Mouse (Mus musculus): ENCODE results near the gene 6430548M08Rik. TPM values are rescaled to one million over a fixed set of nuclear protein-coding genes. Genes with fewer than 3 reads are reported as not detected.

Gene 6430548M08Rik
- polyA plus RNA-seq, 1 experiment from 2014 or later, result 13.2 TPM

GRCm38 (mm10) chr8:120163376-120163775, 49.4 kb downstream of the 6430548M08Rik start:
- H3K9ac ChIP-seq (ENCODE audit: low read length), result no peak overlapping the region
- H3K27ac ChIP-seq (replicated peaks), result no peak overlapping the region
- no peak for TF ChIP-seq CTCF (IDR thresholded peaks at IDR 0.05; ENCODE audit: low read depth)
- TF ChIP-seq EP300 (optimal IDR thresholded peaks at IDR 0.05), result no peak
- 62% methylated on average over 8 of the region's 8 CpGs for WGBS
- no peaks in the 10 kb centered on the region; the same call in 1 of the 2 replicates for H3K36me3 ChIP-seq (ENCODE audit: control insufficient read depth, insufficient read depth, low read length)
- no peaks in the 10 kb centered on the region for H3K27me3 ChIP-seq (ENCODE audit: control insufficient read depth, insufficient read depth, low read length)
- no peaks in the 10 kb centered on the region for H3K9me3 ChIP-seq (ENCODE audit: control insufficient read depth, low read length)
- DNase-seq (ENCODE audit: low spot score) (no peak), ATAC-seq (ENCODE audit: low FRiP score, low TSS enrichment) (no peak)
- H3K4me1 ChIP-seq (replicated peaks; ENCODE audit: control insufficient read depth, insufficient read depth), result no peaks in the 10 kb centered on the region
- H3K4me3 ChIP-seq (ENCODE audit: low read depth, low read length), result no peak overlapping the region
- no peak overlapping the region for H3K4me2 ChIP-seq (replicated peaks; ENCODE audit: low read depth)

GRCm38 (mm10) chr8:120164026-120164425, 50.1 kb downstream of the 6430548M08Rik start:
- 0 out of 2 replicates have a peak, but pooled peaks have one; percentile 17 for ATAC-seq (ENCODE audit: low FRiP score, low TSS enrichment)
- no peak overlapping the region for H3K9ac ChIP-seq (ENCODE audit: low read length)
- DNase-seq (ENCODE audit: low spot score), result no peak
- H3K9me3 ChIP-seq (ENCODE audit: control insufficient read depth, low read length), result no peaks in the 10 kb centered on the region
- no peaks in the 10 kb centered on the region for H3K4me1 ChIP-seq (replicated peaks; ENCODE audit: control insufficient read depth, insufficient read depth)
- H3K27ac ChIP-seq (replicated peaks), result no peak overlapping the region
- H3K4me3 ChIP-seq (ENCODE audit: low read depth, low read length), result no peak overlapping the region
- WGBS, result 92% methylated on average over 5 of the region's 5 CpGs
- no peak for TF ChIP-seq EP300 (optimal IDR thresholded peaks at IDR 0.05)
- TF ChIP-seq CTCF (IDR thresholded peaks at IDR 0.05; ENCODE audit: low read depth), result no peak
- H3K4me2 ChIP-seq (replicated peaks; ENCODE audit: low read depth), result no peak overlapping the region
- H3K27me3 ChIP-seq (ENCODE audit: control insufficient read depth, insufficient read depth, low read length), result no peaks in the 10 kb centered on the region
- H3K36me3 ChIP-seq (ENCODE audit: control insufficient read depth, insufficient read depth, low read length), result no peaks in the 10 kb centered on the region; the same call in 1 of the 2 replicates

GRCm38 (mm10) chr8:120167136-120167535, 53.2 kb downstream of the 6430548M08Rik start:
- no peak overlapping the region for H3K4me2 ChIP-seq (replicated peaks; ENCODE audit: low read depth)
- TF ChIP-seq EP300 (optimal IDR thresholded peaks at IDR 0.05) (no peak), CTCF (IDR thresholded peaks at IDR 0.05; ENCODE audit: low read depth) (no peak)
- no peak overlapping the region for H3K27ac ChIP-seq (replicated peaks)
- no peak overlapping the region for H3K9ac ChIP-seq (ENCODE audit: low read length)
- H3K9me3 ChIP-seq (ENCODE audit: control insufficient read depth, low read length), result no peaks in the 10 kb centered on the region
- ATAC-seq (ENCODE audit: low FRiP score, low TSS enrichment) (no peak), DNase-seq (ENCODE audit: low spot score) (no peak)
- H3K27me3 ChIP-seq (ENCODE audit: control insufficient read depth, insufficient read depth, low read length), result no peaks in the 10 kb centered on the region
- WGBS, result 80% methylated on average over 8 of the region's 8 CpGs
- no peaks in the 10 kb centered on the region; the same call in 1 of the 2 replicates for H3K36me3 ChIP-seq (ENCODE audit: control insufficient read depth, insufficient read depth, low read length)
- H3K4me3 ChIP-seq (ENCODE audit: low read depth, low read length), result no peak overlapping the region
- H3K4me1 ChIP-seq (replicated peaks; ENCODE audit: control insufficient read depth, insufficient read depth), result no peaks in the 10 kb centered on the region

GRCm38 (mm10) chr8:120167821-120168220, 53.9 kb downstream of the 6430548M08Rik start:
- DNase-seq (ENCODE audit: low spot score) (no peak), ATAC-seq (ENCODE audit: low FRiP score, low TSS enrichment) (no peak)
- H3K4me2 ChIP-seq (replicated peaks; ENCODE audit: low read depth), result no peak overlapping the region
- no peaks in the 10 kb centered on the region for H3K9me3 ChIP-seq (ENCODE audit: control insufficient read depth, low read length)
- no peak overlapping the region for H3K9ac ChIP-seq (ENCODE audit: low read length)
- H3K36me3 ChIP-seq (ENCODE audit: control insufficient read depth, insufficient read depth, low read length), result no peaks in the 10 kb centered on the region; the same call in 1 of the 2 replicates
- no peaks in the 10 kb centered on the region for H3K4me1 ChIP-seq (replicated peaks; ENCODE audit: control insufficient read depth, insufficient read depth)
- 33% methylated on average over 5 of the region's 5 CpGs for WGBS
- no peak overlapping the region for H3K27ac ChIP-seq (replicated peaks)
- H3K4me3 ChIP-seq (ENCODE audit: low read depth, low read length), result no peak overlapping the region
- no peaks in the 10 kb centered on the region for H3K27me3 ChIP-seq (ENCODE audit: control insufficient read depth, insufficient read depth, low read length)
- TF ChIP-seq EP300 (optimal IDR thresholded peaks at IDR 0.05) (no peak), CTCF (IDR thresholded peaks at IDR 0.05; ENCODE audit: low read depth) (no peak)

GRCm38 (mm10) chr8:120169119-120169518, 55.2 kb downstream of the 6430548M08Rik start:
- Histone ChIP-seq H3K9ac (ENCODE audit: low read length) (no peak overlapping the region), H3K27me3 (ENCODE audit: control insufficient read depth, insufficient read depth, low read length) (no peaks in the 10 kb centered on the region), H3K4me2 (replicated peaks; ENCODE audit: low read depth) (no peak overlapping the region), H3K4me3 (ENCODE audit: low read depth, low read length) (no peak overlapping the region), H3K36me3 (ENCODE audit: control insufficient read depth, insufficient read depth, low read length) (no peaks in the 10 kb centered on the region), H3K9me3 (ENCODE audit: control insufficient read depth, low read length) (no peaks in the 10 kb centered on the region), H3K27ac (replicated peaks) (no peak overlapping the region), H3K4me1 (replicated peaks; ENCODE audit: control insufficient read depth, insufficient read depth) (no peaks in the 10 kb centered on the region)
- WGBS, result 54% methylated on average over 8 of the region's 8 CpGs
- ATAC-seq (ENCODE audit: low FRiP score, low TSS enrichment), result no peak
- no peak for TF ChIP-seq CTCF (IDR thresholded peaks at IDR 0.05; ENCODE audit: low read depth)
- no peak for TF ChIP-seq EP300 (optimal IDR thresholded peaks at IDR 0.05)
- DNase-seq (ENCODE audit: low spot score), result no peak

GRCm38 (mm10) chr8:120173195-120173594, 59.2 kb downstream of the 6430548M08Rik start:
- peaks cover 2% of the 10 kb centered on the region; the same call in 1 of the 2 replicates for H3K4me1 ChIP-seq (replicated peaks; ENCODE audit: control insufficient read depth, insufficient read depth)
- no peak overlapping the region for H3K9ac ChIP-seq (ENCODE audit: low read length)
- WGBS, result 61% methylated on average over 1 of the region's 1 CpGs
- DNase-seq (ENCODE audit: low spot score), result no peak
- ATAC-seq (ENCODE audit: low FRiP score, low TSS enrichment), result no peak
- no peaks in the 10 kb centered on the region for H3K9me3 ChIP-seq (ENCODE audit: control insufficient read depth, low read length)
- H3K4me3 ChIP-seq (ENCODE audit: low read depth, low read length), result no peak overlapping the region
- no peaks in the 10 kb centered on the region for H3K27me3 ChIP-seq (ENCODE audit: control insufficient read depth, insufficient read depth, low read length)
- no peaks in the 10 kb centered on the region for H3K36me3 ChIP-seq (ENCODE audit: control insufficient read depth, insufficient read depth, low read length)
- no peak overlapping the region for H3K27ac ChIP-seq (replicated peaks)
- no peak for TF ChIP-seq EP300 (optimal IDR thresholded peaks at IDR 0.05)
- no peak for TF ChIP-seq CTCF (IDR thresholded peaks at IDR 0.05; ENCODE audit: low read depth)
- H3K4me2 ChIP-seq (replicated peaks; ENCODE audit: low read depth), result no peak overlapping the region
